Mouse (Mus musculus) testis, adult 2 months (tissue): ENCODE measurements around the gene Slc12a9. TPM values are rescaled to one million over a fixed set of nuclear protein-coding genes. Genes with fewer than 3 reads are reported as not detected.

ENCODE experiments used
- H3K27ac ChIP-seq: fragments of 200-500 bp; 2 replicates; pipeline ENCODE4 v1.5.1; 2012; ENCODE audit warnings: low read depth, low read length; ENCODE audit not compliant: control insufficient read depth, insufficient read depth
- H3K27me3 ChIP-seq: fragments of 200-500 bp; 2 replicates; pipeline ENCODE4 v1.6.1; 2012; ENCODE audit warnings: mild to moderate bottlenecking, low read length, moderate library complexity; ENCODE audit not compliant: control insufficient read depth, insufficient read depth
- H3K36me3 ChIP-seq: fragments of 200-500 bp; 2 replicates; pipeline ENCODE4 v1.6.1; 2012; ENCODE audit warnings: mild to moderate bottlenecking, low read length; ENCODE audit not compliant: control insufficient read depth, insufficient read depth
- H3K4me1 ChIP-seq: fragments of 200-500 bp; 2 replicates; pipeline ENCODE4 v1.6.1; 2012; ENCODE audit warnings: low read length; ENCODE audit not compliant: control insufficient read depth, insufficient read depth
- H3K4me3 ChIP-seq: fragments of 200-500 bp; 2 replicates; pipeline ENCODE4 v1.5.1; 2012; ENCODE audit warnings: low read depth, mild to moderate bottlenecking, low read length, moderate library complexity, mixed read lengths; ENCODE audit not compliant: control insufficient read depth
- CTCF ChIP-seq: fragments of 200-500 bp; IDR thresholded peaks from 2 replicates; pipeline ENCODE4 v1.5.1; 2012; ENCODE audit warnings: low read depth, mild to moderate bottlenecking, inconsistent platforms, low read length, moderate library complexity; ENCODE audit not compliant: control insufficient read depth, insufficient read depth, insufficient replicate concordance
- POLR2A ChIP-seq: fragments of 200-500 bp; IDR thresholded peaks from 2 replicates; pipeline ENCODE4 v1.6.1; 2012; ENCODE audit warnings: low read depth, mild to moderate bottlenecking, inconsistent platforms, low read length, moderate library complexity; ENCODE audit not compliant: control insufficient read depth
- polyA plus RNA-seq: library from polyadenylated mRNA; depleted of rRNA; stranded (reverse); fragments of >200 nt; gene quantifications from 2 replicates; pipeline ENCODE4 v1.2.3, GENCODE M21; 2012

Slc12a9 gene
- polyA plus RNA-seq, 1 experiment = 3.6 TPM

- Histone ChIP-seq H3K27me3 (0 out of 2 replicates have a peak, but pooled peaks cover 3% of the 10 kb centered on the region), H3K4me3 (no peak overlapping the region), H3K27ac (no peak overlapping the region), H3K4me1 (peaks cover 28% of the 10 kb centered on the region), H3K36me3 (no peaks in the 10 kb centered on the region)
- no peak; the same call in 1 of the 2 replicates for TF ChIP-seq CTCF
- no peak for TF ChIP-seq POLR2A
Observed at GRCm38 (mm10) chr5:137290677-137291076, 42.7 kb downstream of the Slc12a9 start.

- TF ChIP-seq POLR2A = no peak
- TF ChIP-seq CTCF = no peak
- Histone ChIP-seq H3K27ac (no peak overlapping the region), H3K4me3 (no peak overlapping the region), H3K4me1 (peaks cover 21% of the 10 kb centered on the region), H3K36me3 (no peaks in the 10 kb centered on the region), H3K27me3 (0 out of 2 replicates have a peak, but pooled peaks cover 3% of the 10 kb centered on the region)
Observed at GRCm38 (mm10) chr5:137289591-137290365, 43.6 kb downstream of the Slc12a9 start.

GRCm38 (mm10) chr5:137288999-137289470 lies 44.4 kb downstream of the Slc12a9 start:
- H3K4me3 ChIP-seq = no peak overlapping the region
- TF ChIP-seq CTCF (no peak), POLR2A (no peak)
- peaks cover 17% of the 10 kb centered on the region for H3K4me1 ChIP-seq
- H3K27me3 ChIP-seq = 0 out of 2 replicates have a peak, but pooled peaks cover 3% of the 10 kb centered on the region
- H3K36me3 ChIP-seq = no peaks in the 10 kb centered on the region
- H3K27ac ChIP-seq = no peak overlapping the region

GRCm38 (mm10) chr5:137287953-137288743 lies 45.2 kb downstream of the Slc12a9 start:
- TF ChIP-seq POLR2A (no peak), CTCF (no peak)
- Histone ChIP-seq H3K4me1 (peaks cover 18% of the 10 kb centered on the region), H3K4me3 (no peak overlapping the region), H3K36me3 (no peaks in the 10 kb centered on the region), H3K27ac (no peak overlapping the region), H3K27me3 (0 out of 2 replicates have a peak, but pooled peaks cover 3% of the 10 kb centered on the region)

DNA sequence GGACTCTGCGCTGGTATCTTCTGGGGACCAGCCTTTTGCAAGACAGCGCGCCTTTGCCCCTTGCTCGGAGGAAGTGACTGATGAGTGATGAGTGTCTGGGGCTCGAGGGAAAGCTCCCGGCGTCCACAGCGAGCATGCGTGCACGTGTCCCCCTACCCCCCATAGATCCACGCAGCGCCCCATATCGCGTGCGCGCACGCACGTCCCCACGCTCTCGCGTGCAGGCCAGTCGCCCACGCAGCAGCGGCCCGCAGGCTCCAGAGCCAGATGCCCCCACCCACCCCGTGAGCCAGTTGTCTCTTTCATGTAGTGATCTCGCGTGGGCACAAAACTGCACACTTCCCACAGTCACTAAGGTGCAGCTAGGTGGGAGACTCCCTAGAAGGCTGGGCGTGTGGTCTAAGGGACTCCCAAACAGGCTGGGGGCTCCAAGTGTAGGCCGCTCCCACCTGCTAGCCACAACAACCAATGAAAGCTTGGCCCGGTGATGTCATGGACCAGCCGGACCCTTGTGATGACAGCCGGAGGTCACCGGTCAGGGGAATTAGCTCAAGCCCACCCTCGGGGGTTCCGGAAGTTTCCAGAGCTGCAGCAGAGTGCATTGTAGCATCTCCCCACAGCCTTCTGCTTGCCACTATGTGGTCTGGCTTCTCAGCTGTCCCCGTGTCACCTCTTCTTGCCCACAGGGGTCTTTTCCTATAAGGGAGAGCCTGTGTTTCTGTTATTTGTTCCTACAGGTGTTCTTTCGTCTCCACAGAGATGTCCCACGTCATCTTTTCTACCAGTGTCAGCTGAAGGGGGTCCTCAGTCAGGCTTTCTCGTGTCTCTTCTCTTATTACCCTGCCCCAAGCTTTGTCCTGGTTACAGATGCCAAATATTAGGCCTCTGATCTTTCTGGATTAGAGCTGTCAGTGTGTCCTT lies 46.1 kb downstream of the Slc12a9 start, which contains the start of gene Ache:
Ache (plus strand) TSS at position 488 of the 921 bp plus-strand sequence.
- Histone ChIP-seq H3K4me3 (peak within 1 kb of the TSS; percentile 25), H3K27ac (no peak within 1 kb of the TSS), H3K27me3 (0 out of 2 replicates have a peak, but pooled peaks cover 3% of the 10 kb centered on the region), H3K4me1 (peaks cover 16% of the 10 kb centered on the region), H3K36me3 (no peaks in the 10 kb centered on the region)
- TF ChIP-seq POLR2A (no peak), CTCF (no peak)

DNA sequence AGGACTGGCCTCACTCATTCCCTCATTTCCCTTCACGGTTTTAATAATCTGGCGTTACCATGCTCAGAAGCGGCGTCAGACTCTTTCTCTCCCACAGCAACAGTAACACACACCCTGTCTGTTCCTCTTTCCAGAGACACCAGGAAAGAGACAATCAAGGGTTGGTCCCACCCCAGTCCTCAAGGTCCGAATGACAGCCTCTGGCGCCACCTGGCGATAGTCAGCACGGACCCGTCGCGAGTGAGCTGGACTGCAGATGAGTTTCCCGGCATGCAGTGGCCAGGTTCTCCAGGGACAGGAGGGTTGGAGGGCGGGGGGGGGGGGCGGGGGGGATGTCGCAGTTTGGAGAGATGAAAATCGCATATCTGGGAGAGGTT lies 46.8 kb downstream of the Slc12a9 start:
- Histone ChIP-seq H3K4me1 (peaks cover 16% of the 10 kb centered on the region), H3K4me3 (no peak overlapping the region), H3K36me3 (no peaks in the 10 kb centered on the region), H3K27me3 (0 out of 2 replicates have a peak, but pooled peaks cover 3% of the 10 kb centered on the region), H3K27ac (no peak overlapping the region)
- TF ChIP-seq CTCF (peak; percentile 74; the same call in 1 of the 2 replicates), POLR2A (no peak)

DNA sequence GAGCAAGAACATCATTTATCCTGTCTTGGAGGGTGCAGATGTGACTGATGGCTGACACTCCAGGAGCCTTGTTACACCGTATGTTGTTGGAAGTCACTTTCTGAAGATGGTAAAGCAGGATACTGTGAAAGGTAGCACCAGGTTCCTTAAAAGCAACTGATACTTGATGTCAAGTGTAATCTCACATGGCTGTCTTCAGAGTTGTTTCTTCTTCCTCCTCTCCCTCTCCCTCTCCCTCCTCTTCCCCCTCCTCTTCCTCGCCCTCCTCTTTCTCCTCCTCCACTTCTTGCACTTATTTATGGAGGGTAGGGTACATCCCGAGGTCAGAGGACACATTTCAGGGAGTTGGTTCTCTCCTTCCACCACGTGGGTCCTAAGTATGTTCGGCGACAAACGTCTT lies 47.4 kb downstream of the Slc12a9 start:
- no peak overlapping the region for H3K27ac ChIP-seq
- 0 out of 2 replicates have a peak, but pooled peaks cover 3% of the 10 kb centered on the region for H3K27me3 ChIP-seq
- H3K4me1 ChIP-seq = peaks cover 16% of the 10 kb centered on the region
- no peaks in the 10 kb centered on the region for H3K36me3 ChIP-seq
- TF ChIP-seq CTCF (no peak), POLR2A (no peak)
- H3K4me3 ChIP-seq = no peak overlapping the region
